Mouse (Mus musculus) C2C12 (cell line): Measurements from ENCODE around the gene Fhit.

Experiments used
- CTCF ChIP-seq: IDR thresholded peaks from one replicate; pipeline ENCODE4 v1.5.1; 2011; ENCODE audit not compliant: control insufficient read depth, insufficient read depth, insufficient read length
- MYOD1 ChIP-seq: IDR thresholded peaks from one replicate; pipeline ENCODE4 v1.6.1; 2011; ENCODE audit warnings: low read depth; ENCODE audit not compliant: control insufficient read depth, insufficient read length
- USF1 ChIP-seq: IDR thresholded peaks from one replicate; pipeline ENCODE4 v1.6.1; 2011; ENCODE audit warnings: low read depth, mild to moderate bottlenecking, control low read depth, moderate library complexity

- no peak for TF ChIP-seq CTCF
- no peak for TF ChIP-seq MYOD1
- TF ChIP-seq USF1, result no peak
Observed at GRCm38 (mm10) chr14:9695217-9695690, 1466.6 kb downstream of the Fhit start.
